In the genomic region with DNA sequence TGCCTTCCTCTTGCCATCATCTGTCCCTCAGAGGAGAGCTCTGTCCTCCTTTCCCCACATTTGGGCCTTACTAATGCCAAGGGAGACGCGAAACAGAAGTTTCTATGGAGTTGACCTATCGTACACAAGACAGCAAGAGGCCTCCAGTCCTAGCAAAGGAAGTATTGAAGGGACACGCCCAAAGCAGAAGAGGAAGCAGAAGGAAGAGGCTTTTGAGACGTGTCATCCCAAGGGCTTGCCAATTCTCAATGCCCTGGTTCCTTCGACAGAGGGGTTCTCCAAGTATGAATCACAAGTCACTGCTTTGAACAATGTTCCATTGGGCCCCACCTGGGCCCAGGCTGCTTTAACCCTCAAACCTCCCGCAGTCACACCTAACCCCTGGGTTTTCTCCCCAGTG, we compare ENCODE assay signal across 21 mouse cellular contexts. TPM values are rescaled to one million over a fixed set of nuclear protein-coding genes. Genes with fewer than 3 reads are reported as not detected.
DNase-seq lines count a peak whose midpoint lies in the region; TF ChIP-seq lines count a peak whose summit lies in the region.
"Had no signal": no experiment of that assay in that cellular context is flagged by ENCODE, and none has a peak within 500 bp of the region (broad histone marks: within the 10 kb centered on the region; RNA-seq: fewer than 3 reads in every experiment).

No protein-coding gene starts in this region.

- 61% methylated on average over 7 of the region's 7 CpGs for WGBS in lung, adult 2 months
- 26% methylated on average over 7 of the region's 7 CpGs for WGBS in macrophage (ENCODE audit: missing documents)

- peak; percentile 28 to 35 for DNase-seq in lung, postnatal 4 days
- no peak for DNase-seq in lung, adult 2 months
- peak; percentile 46 for DNase-seq in NIH3T3 (ENCODE audit: low read depth)
- peak; percentile 60 for DNase-seq in splenic B cell, adult 2 months (ENCODE audit: low read depth, low spot score)
- no peak for DNase-seq in frontal cortex, adult 2 months (ENCODE audit: extremely low spot score in 1 of 2, low spot score in 1 of 2)
- no peak for DNase-seq in kidney, postnatal 36 days
- DNase-seq: cerebellum, adult 9-11 months; gastrocnemius, adult 2 months; kidney, adult 2 months; kidney, postnatal 10 days; thymus, postnatal 14 days had no signal

- TF ChIP-seq CTCF in lung, adult 2 months (IDR thresholded peaks at IDR 0.05; ENCODE audit: insufficient read depth, low read length), result no peak

- H3K79me2 ChIP-seq in macrophage (ENCODE audit: inconsistent target), result no peaks in the 10 kb centered on the region

- peak overlapping the region; percentile 52 for H3K27ac ChIP-seq in macrophage
- H3K27ac ChIP-seq: embryonic facial prominence, embryonic 13.5 days; forebrain, embryonic 15.5 days; gastrocnemius, adult 2 months; heart, adult 2 months; limb, embryonic 15.5 days; liver, embryonic 15.5 days; midbrain, embryonic 13.5 days had no signal

- no peak overlapping the region for H3K4me3 ChIP-seq in lung, adult 2 months (replicated peaks; ENCODE audit: extremely low read depth, low read depth, low read length)
- H3K4me3 ChIP-seq in macrophage (ENCODE audit: inconsistent target), result no peak overlapping the region
- H3K4me3 ChIP-seq: embryonic facial prominence, embryonic 13.5 days; forebrain, embryonic 15.5 days; gastrocnemius, adult 2 months; heart, adult 2 months; limb, embryonic 15.5 days; liver, embryonic 15.5 days; midbrain, embryonic 13.5 days had no signal

- H3K4me1 ChIP-seq in lung, adult 2 months (ENCODE audit: control insufficient read depth, insufficient read depth, low read length), result 0 out of 2 replicates have a peak, but pooled peaks cover 2% of the 10 kb centered on the region

- H3K27me3 ChIP-seq in splenic B cell, adult 2 months (ENCODE audit: control insufficient read depth, insufficient read depth, low read length, poor library complexity, severe bottlenecking), result no peaks in the 10 kb centered on the region
- H3K27me3 ChIP-seq: embryonic facial prominence, embryonic 13.5 days; forebrain, embryonic 15.5 days; limb, embryonic 15.5 days had no signal

- H3K36me3 ChIP-seq in macrophage (ENCODE audit: inconsistent target), result no peaks in the 10 kb centered on the region
- no peaks in the 10 kb centered on the region for H3K36me3 ChIP-seq in splenic B cell, adult 2 months (ENCODE audit: control insufficient read depth, insufficient read depth, low read length, poor library complexity, severe bottlenecking)
- H3K36me3 ChIP-seq: embryonic facial prominence, embryonic 13.5 days; forebrain, embryonic 15.5 days; limb, embryonic 15.5 days; liver, embryonic 15.5 days; midbrain, embryonic 13.5 days had no signal

- TF ChIP-seq POLR2A in lung, adult 2 months (IDR thresholded peaks at IDR 0.05; ENCODE audit: borderline replicate concordance, extremely low read depth, low read depth, low read length), result no peak

RNA-seq across cellular contexts. Expression of gene Gpr132, which starts 3.2 kb away (rescaled TPM):
- polyA plus RNA-seq in lung, adult 2 months (2012; rRNA removed), result 9.2 and 12.9 TPM in 2 replicates
- total RNA-seq in macrophage (2018; cell fraction: chromatin; rRNA removed), result 10 to 100 TPM in 17 of 26 experiments, 1 to 10 TPM in 9; 3.0 to 63.3 (median 17.6) TPM
- total RNA-seq in macrophage (2018; cell fraction: cytosol; rRNA removed), result 10 to 100 TPM in 8 of 26 experiments, 1 to 10 TPM in 18; 2.8 to 35.1 (median 6.6) TPM
- 100 to 1,000 TPM in 3 of 26 experiments, 10 to 100 TPM in 20, 1 to 10 TPM in 3; 7.3 to 110 (median 37.5) TPM for total RNA-seq in macrophage (2018; cell fraction: nucleus; rRNA removed)
- 1.7 to 5.8 TPM (median 2.0 TPM) in 3 replicates for polyA plus RNA-seq in macrophage (2018)
- 0.10 and 0.15 TPM in 2 replicates for polyA plus RNA-seq in frontal cortex, adult 2 months (2012; rRNA removed)
- total RNA-seq: layer of hippocampus, adult 8-10 months; left cerebral cortex, postnatal 36 days had no signal
- polyA plus RNA-seq: embryonic facial prominence, embryonic 13.5 days; forebrain, embryonic 15.5 days; hindbrain, embryonic 11.5 days; midbrain, embryonic 13.5 days had no signal

RNA-seq across cellular contexts. Expression of gene Cdca4, which starts 35.6 kb away (rescaled TPM):
- polyA plus RNA-seq in lung, adult 2 months (2012; rRNA removed), result 17.0 and 21.4 TPM in 2 replicates
- total RNA-seq in macrophage (2018; cell fraction: chromatin; rRNA removed), result 10 to 100 TPM in 23 of 26 experiments, 1 to 10 TPM in 3; 5.3 to 54.6 (median 24.2) TPM
- total RNA-seq in macrophage (2018; cell fraction: cytosol; rRNA removed), result 10 to 100 TPM in 22 of 26 experiments, 1 to 10 TPM in 4; 7.2 to 27.0 (median 12.5) TPM
- 10 to 100 TPM in 21 of 26 experiments, 1 to 10 TPM in 5; 7.7 to 62.7 (median 23.5) TPM for total RNA-seq in macrophage (2018; cell fraction: nucleus; rRNA removed)
- polyA plus RNA-seq in macrophage (2018), result 10.7 to 17.8 TPM (median 14.2 TPM) in 3 replicates
- 10.2 and 10.6 TPM in 2 replicates for polyA plus RNA-seq in frontal cortex, adult 2 months (2012; rRNA removed)

RNA-seq across cellular contexts. Expression of gene Clba1, which starts 56.1 kb away (rescaled TPM):
- polyA plus RNA-seq in lung, adult 2 months (2012; rRNA removed), result 9.4 and 10.0 TPM in 2 replicates
- 1 to 10 TPM in 20 of 26 experiments, under 1 TPM in 6; 0.48 to 6.2 (median 2.3) TPM for total RNA-seq in macrophage (2018; cell fraction: chromatin; rRNA removed)
- 1 to 10 TPM; 2.4 to 6.4 (median 3.8) TPM for total RNA-seq in macrophage (2018; cell fraction: cytosol; rRNA removed)
- 1 to 10 TPM; 1.8 to 5.3 (median 2.9) TPM for total RNA-seq in macrophage (2018; cell fraction: nucleus; rRNA removed)
- polyA plus RNA-seq in macrophage (2018), result 1.9 to 4.4 TPM (median 4.2 TPM) in 3 replicates
- polyA plus RNA-seq in frontal cortex, adult 2 months (2012; rRNA removed), result 13.8 and 14.1 TPM in 2 replicates

Comparison
In these comparisons a context has a peak if more than half of its experiments do, and no peak if none do; other contexts are left out.
1. DNase-seq: peak in lung, postnatal 4 days (2 of 2), NIH3T3 (single experiment) and splenic B cell, adult 2 months (single experiment); none in lung, adult 2 months (single experiment), frontal cortex, adult 2 months (0 of 2) and kidney, postnatal 36 days (0 of 2).